Mouse (Mus musculus) spleen, embryonic (tissue): ENCODE data around the gene Vil1.
"Not testable (repeated sequence)": the region's sequence is repeated elsewhere in the genome, so short reads cannot be mapped to it uniquely, and the experiment has no call there.

ENCODE experiments used
- CTCF ChIA-PET: fragments of 350-600 bp; sonication (Branson Sonifier 250); formaldehyde crosslinking; loops from one replicate; lab custom pipeline; 2022; lab: Charles Lee

Gene Vil1

DNA sequence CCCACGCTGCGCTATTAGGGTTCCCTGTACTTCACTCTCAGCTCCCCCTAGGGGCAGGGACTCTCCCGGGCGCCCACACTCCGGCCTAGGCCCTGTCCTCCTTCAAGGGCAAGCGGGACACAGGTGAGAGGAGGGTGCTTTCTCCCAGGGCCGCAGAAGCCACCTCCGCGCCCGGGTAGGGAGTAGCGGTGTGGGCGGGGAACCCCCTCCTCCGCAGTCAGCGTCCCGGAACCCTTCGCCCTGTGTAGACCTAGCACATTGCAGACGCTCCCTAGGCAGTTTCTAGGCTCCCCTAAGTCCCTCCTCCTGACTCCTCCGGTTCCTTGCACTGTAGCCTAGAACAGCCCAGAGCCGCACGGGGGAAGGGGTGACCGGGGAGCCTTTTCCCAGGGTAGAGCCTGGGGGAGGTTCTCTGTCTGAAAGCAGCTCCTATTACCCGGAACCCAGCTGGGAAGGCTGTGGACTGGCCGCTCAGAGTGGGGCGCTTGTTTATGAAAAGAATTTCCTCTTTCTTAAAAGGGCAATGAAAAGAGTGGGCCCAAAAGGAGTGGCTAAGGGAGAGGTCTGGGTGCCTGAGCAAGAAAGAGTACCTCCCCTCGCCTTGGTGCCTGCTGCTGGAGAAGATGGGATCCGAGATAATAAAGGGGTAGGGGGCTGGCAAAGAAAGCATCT is 22.3 kb upstream of the Vil1 start:
- CTCF ChIA-PET = interaction anchor here (0.5 to 1.5 kb wide), 2 partner anchors 11 to 68 kb away, joined by 6 to 9 read pairs; no protein-coding TSS in a partner anchor

DNA sequence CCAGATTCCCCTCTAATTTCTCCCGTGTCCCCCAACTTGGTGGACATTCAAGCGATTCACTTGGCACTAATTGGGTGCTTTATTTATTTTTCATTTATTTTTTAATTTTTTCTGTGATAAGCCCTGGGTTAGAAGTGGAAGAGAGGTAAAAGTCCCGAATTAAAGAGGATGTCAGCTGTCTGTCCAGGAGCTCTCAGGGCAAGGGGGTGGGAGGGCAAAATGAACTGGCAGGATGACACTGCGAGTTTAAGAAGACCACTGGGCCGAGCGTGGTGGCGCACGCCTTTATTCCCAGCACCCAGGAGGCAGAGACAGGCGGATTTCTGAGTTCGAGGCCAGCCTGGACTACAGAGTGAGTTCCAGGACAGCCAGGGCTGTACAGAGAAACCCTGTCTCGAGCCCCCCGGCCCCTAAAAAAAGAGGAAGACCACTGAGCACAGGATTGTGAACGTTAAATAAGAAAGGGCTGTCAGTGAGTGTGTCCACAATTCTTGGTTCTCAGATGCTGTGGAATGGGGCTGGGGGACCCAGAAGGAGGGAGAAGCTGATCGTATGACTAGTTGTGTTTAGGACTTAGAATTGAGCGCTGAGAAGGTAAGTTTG is 21.7 kb upstream of the Vil1 start:
- CTCF ChIA-PET = interaction anchor here (0.5 to 1.5 kb wide), 3 partner anchors 10 to 69 kb away, joined by 3 to 9 read pairs (median 6); no protein-coding TSS in a partner anchor

DNA sequence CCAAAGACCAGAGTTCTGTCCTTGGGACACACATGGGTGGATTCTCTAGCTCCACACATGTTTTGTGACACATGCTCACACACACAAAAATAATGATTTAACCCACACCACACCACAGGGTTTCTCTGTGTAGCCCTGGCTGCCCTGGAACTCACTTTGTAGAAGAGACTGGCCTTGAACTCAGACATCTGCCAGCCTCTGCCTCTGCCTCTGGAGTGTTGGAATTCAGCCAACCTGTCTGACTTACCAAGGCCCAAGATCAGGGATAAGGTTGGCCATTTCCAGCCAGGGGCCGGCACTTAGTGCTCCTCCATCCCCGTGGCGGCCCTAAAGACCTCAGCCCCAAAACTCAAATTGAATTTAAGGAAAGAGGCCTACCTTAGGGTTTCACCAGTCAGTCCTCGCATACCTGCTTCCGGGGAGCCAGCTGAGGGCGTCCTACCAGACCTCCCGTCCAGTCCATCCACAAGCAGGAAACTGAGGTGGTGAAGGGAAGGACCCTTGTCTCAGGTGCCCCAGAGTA is 20.7 kb upstream of the Vil1 start:
- CTCF ChIA-PET = interaction anchor here (0.6 to 1.5 kb wide), 2 partner anchors 9 to 56 kb away, joined by 3 to 9 read pairs; no protein-coding TSS in a partner anchor

DNA sequence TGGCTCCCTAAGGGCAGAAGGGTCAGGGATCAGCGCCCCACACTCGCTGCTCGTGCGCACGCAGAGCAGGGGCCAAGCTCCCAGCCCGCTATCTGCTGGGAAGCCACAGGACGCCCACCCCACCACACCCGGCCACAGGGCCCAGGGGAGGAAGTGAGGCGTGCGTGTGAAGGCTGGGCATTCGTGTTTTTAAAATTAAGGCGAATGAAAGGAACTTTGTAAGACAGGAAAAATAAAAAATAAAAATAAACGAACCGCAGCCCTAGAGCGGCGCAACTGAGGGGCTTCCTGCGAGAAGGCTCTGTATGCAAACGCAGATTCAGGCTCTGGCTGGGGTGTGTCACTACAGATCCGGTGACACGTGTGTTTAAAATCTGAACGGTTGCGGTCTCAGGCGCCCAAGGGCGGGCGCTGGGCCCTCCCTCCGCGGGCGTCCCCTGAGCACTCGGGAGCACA is 19.3 kb upstream of the Vil1 start:
- CTCF ChIA-PET = no interaction called here

DNA sequence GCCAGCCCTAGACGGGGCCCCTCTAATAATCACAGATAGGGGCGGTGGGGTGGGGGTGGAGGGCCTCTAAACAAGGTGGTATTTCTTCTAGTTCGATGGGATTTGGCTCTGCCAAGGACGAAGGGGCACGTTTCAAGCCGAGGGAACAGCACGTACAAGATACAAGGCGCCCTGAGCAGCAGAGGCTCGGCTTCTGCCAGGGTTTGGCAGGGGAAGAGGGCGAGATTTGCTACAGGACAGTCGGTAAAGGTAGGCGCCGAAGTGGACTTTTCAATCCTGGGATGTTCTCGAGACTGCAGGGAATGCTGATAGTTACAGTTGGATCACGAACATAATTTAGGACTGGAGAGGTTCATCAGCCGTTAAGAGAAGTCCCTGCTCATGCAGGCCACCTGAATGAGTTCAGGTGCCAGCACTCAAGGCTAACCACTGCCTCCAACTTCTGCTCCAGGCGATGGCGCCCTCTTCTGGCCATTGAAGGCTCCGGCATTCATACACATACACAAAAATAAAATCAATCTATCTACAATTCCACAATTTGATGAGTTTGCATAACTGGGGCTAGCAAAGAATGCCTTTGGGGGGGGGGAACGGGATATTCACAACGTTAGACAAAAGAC is 18.8 kb upstream of the Vil1 start:
- CTCF ChIA-PET = no interaction called here

DNA sequence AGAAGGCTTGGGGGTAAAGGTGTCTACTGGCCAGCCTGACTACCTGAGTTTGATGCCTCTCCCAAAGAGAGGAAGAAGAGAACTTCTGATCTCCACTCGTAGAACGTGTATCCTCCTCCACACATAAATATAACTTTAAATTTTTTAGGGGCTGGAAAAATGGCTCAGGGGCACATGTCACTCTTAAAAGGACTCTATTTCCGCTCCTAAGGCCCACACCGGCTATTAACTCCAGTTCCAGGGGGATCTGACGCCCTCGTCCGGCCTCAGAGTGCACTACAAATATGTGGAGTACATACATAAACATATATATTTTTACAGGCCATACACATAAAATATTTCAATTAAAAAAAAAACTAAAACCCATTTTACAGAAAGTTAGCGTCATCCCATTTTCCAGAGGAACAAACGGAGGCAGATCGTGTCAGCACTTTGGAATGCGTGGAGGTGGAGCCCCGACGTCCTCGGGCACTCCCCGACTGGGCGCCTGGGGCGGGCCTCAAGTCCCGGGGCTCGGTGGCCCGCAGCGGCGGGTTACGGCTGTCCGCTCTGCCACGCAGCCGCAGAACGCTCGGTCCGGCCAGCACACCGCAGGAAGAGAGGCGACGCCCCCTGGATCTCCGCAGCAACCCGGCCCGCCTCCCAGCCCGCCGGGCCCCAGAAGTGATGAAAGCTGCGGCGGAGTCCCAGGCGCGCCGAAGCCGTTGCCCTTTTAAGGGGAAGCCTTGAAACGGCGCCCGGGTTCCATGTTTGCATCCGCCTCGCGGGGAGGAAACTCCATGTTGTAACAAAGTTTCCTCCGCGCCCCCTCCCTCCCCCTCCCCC is 18.0 kb upstream of the Vil1 start, which contains the start of gene Ctdsp1:
Ctdsp1 (plus strand) TSS at position 586 of the 825 bp plus-strand sequence.
- CTCF ChIA-PET = interaction anchor here (0.6 kb wide), 2 partner anchors 155 to 304 kb away, joined by 3 read pairs; no protein-coding TSS in a partner anchor

DNA sequence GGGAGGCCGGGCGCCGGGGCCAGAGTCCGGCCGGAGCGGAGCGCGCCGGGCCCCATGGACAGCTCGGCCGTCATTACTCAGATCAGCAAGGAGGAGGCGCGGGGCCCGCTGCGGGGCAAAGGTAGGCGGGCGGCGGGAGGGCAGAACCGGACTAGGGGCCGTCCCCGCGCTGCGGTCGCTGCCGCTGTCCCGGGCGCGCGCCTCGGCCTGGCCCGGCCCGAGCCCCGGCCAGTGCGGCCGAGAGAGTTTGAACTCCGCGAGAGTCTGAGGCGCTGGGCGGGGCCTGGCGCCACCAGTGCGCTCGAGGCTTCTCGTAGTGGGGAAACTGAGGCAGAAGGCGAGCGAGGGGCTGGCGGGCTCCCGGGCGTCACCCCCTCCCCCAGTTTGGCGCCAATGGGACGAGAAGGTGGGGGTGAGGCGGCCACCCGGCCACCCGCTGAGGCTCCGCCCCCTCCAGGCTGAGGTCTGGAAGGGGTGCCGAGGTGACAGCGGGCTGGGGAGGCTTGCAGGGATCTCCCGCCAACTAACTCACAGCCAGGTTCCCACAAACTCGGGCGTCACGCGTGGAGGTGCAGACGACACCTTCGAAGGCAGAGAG is 17.2 kb upstream of the Vil1 start:
- CTCF ChIA-PET = interaction anchor here (0.6 kb wide), 2 partner anchors 155 to 305 kb away, joined by 3 read pairs; no protein-coding TSS in a partner anchor

DNA sequence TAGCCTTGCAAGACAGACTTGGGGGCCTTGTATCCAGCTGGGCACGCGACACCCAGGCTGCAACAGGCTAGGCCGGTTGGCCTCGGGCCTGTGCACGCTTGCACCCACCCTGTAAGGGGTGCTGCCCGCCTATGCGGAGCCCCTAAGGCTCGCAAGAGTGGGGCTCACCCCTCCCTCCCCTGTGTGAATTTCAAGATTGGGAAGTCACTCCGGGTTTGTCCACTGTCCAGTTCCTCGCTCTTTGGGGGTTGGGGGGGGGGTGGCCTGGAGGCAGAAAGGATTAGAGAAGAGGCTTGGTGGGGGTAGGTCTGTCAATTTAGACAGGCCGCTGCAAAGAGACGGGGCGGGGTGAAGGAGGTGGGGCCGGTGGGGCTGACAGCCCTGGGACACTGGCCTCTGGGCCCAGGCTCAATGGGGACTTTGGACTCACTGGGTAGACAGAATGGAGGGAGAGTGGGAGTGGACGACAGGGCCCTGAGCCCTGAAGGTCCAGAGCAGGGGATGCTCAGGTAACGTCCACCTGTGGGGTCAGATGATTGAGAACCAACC is 16.7 kb upstream of the Vil1 start:
- CTCF ChIA-PET = no interaction called here

DNA sequence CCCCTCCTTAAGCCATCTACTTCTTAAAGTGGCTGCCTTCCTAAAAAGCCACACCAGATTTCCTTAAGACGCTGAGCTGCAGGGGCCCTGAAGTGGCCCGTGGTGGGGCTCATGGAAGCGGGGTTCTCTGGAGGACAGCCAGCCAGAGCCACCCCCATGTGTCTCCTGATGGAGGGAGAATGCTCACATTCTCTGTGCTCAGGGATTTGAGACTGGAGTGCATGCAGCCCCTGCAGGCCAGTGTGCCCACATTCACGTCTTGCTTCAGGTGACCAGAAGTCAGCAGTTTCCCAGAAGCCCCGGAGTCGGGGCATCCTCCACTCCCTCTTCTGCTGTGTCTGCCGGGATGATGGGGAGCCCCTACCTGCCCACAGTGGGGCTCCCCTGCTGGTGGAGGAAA is 16.2 kb upstream of the Vil1 start:
- CTCF ChIA-PET = interaction anchor here (0.5 kb wide), 1 partner anchor 401 kb away, joined by 3 read pairs; no protein-coding TSS in a partner anchor

DNA sequence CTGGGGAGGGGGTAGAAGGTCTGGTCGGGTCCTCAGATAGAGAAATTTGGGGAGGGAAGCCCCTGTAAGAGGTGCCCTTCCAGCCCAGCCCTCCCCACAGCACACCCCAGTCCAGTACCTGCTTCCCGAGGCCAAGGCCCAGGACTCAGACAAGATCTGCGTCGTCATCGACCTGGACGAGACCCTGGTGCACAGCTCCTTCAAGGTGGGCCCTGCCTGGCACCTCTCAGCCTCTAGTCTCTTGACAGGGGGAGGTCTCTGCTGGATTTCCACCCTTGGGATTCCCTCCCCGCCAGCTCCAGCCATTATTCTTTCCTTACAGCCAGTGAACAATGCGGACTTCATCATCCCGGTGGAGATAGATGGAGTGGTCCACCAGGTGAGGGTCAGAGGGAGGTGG is 15.5 kb upstream of the Vil1 start:
- CTCF ChIA-PET = interaction anchor here (0.5 to 0.7 kb wide), 3 partner anchors 65 to 766 kb away, joined by 3 to 18 read pairs (median 12); no protein-coding TSS in a partner anchor

DNA sequence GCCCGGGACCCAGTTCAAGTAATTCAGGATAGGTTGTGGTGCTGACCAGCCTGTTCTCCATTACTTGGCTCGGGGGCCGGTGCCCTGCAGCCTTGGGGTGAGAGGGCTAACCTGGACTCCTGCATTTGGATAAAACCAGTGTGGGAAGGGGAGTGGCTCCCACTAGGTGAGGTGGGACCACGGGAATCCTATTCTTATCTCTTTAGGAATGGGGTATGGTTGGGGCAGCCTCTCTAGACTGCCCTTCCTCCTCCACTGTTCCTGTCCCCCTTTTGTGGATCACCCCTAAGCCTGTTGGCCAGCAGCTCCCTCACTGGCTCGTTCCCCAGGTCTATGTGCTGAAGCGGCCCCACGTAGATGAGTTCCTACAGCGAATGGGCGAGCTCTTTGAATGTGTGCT is 14.9 kb upstream of the Vil1 start:
- CTCF ChIA-PET = no interaction called here

DNA sequence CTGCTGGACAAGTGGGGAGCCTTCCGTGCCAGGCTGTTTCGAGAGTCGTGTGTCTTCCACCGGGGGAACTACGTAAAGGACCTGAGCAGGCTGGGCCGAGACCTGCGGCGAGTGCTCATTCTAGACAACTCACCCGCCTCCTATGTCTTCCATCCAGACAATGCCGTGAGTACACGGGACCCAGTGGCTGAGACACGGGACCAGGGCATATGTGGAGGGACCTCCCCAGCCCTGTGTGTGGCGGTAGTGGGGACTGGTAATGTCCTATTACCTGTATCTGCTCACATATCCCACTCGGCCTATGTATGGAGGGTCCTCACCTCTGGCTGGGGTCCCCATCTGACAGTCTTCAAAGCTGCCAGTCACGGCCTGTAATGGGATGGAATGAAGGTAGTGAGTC is 14.3 kb upstream of the Vil1 start:
- CTCF ChIA-PET = no interaction called here

DNA sequence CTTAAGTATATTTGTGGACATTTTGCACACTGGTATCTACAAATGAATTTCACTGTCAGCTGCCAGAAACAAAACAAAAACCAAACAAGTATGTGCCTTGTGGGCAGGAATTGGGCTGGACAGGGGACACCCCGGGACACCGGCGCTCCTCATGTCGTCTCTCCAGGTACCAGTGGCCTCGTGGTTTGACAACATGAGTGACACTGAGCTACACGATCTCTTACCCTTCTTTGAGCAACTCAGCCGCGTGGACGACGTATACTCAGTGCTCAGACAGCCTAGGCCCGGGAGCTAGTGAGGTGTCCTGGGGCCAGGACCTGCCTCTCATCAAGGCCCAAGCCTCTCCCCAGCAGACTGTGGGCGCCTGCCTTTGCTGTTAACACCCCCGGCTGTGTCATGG is 13.9 kb upstream of the Vil1 start:
- CTCF ChIA-PET = no interaction called here

DNA sequence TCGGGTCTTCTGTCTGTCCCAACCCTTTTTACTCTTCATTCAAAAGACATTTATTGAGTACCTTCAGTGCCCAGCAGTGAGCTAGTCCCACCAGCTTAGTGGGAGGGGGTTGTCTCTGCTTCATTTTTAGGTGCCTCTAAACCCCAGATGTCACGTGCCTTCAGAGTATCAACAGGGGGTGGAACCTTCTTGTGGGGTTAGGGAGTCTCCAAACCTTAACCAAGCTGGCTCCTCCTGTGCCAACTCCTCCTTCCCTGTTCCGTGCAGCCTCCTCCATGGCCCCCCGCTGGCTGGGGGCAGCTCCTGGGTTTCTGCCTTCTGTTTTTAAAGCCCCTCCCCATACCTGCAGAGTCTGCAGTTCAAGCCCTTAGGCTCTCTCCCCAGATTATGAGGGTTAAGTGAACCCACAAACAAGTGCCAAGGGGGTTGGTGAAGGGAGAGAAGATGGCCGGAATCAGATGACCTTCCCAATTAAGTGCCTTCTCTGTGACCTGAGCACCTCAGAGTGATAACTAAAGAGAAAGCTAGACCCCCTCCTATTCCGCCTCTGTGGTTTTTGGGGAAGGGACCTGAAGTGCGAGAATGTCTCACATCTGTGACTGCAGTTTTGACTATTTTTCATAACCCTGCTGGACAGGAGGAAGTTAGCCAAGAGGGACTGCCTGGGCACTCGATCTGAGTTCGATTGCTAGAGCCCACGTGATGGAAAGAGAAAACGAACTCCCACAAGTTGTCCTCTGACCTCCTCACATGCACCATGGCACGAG is 12.5 kb upstream of the Vil1 start:
- CTCF ChIA-PET = not testable (repeated sequence)

DNA sequence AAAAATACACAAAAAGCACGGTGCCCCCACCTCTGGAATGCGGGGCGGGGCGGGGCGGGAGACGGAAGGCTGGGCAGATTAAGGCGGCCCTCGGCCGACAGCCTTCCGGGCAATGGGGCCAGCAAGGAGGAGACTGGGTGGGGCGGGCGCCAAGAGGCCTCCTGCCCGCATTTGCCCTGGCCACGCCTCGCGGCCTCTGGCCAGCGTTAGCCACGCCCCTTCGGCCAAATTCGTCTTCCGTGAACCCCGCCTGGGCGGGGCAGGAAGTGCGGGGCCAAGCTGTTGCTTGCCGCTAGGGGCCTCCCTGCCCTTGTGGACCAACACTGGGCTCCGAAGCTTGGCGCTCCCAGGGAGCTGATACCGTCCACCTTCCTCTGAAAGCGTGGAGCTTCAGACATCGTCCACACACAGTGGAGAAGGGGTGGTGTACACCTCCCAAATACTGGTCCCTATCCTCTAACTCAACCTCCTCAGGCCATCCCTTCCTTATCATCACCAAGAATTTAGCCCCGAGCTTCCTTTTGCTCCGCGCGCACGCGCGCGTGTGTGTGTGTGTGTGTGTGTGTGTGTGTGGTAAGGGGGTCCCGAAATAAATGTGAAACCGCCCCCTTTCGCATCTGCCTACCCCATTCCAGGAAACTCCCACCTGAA is 11.8 kb upstream of the Vil1 start:
- CTCF ChIA-PET = interaction anchor here (1.2 kb wide), 1 partner anchor 10 kb away, joined by 9 read pairs; no protein-coding TSS in a partner anchor

DNA sequence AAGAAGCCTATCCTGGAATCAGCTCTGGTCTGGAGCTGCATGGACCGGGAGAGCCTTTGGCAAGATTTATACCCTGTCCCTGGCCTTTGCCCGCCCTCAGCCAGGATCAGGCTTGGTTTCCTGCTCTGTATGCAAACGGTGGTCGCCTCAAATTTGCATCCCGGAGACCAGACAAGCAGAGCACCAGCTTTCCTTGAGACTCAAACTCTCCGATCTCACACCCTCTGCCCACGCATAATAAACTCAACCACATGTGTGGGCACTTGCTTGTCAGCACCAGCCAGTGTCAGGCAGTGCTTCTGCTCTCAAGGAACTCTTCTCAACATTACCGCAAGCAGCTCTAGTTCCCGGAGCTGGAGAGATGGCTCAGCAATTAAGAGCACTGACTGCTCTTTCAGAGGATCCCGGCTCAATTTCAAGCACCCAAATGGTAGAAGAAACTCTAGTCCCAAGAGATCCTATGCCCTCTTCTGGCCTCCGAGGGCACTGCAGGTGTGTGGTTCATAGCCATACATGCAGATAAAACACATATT is 11.2 kb upstream of the Vil1 start:
- CTCF ChIA-PET = interaction anchor here (1.2 kb wide), 1 partner anchor 10 kb away, joined by 9 read pairs; no protein-coding TSS in a partner anchor

DNA sequence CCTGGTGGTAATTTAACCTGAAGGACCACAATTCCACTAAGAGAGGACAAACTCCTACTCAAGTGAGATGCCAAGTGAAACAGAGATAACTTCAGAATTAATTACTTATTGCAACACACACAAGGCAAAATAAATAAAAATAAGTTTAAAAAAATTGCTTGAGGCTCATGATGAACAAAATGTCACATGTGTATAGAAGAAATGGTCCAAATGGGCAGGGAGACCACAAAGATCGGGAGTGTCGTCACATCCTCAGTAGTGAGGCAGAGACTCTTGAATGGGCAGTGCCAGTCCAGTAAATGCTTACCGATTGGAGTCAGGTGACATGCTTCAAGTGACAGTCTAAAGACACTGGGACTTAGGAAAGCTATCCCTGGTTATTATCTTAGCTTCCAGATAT is 8.6 kb upstream of the Vil1 start:
- CTCF ChIA-PET = no interaction called here

DNA sequence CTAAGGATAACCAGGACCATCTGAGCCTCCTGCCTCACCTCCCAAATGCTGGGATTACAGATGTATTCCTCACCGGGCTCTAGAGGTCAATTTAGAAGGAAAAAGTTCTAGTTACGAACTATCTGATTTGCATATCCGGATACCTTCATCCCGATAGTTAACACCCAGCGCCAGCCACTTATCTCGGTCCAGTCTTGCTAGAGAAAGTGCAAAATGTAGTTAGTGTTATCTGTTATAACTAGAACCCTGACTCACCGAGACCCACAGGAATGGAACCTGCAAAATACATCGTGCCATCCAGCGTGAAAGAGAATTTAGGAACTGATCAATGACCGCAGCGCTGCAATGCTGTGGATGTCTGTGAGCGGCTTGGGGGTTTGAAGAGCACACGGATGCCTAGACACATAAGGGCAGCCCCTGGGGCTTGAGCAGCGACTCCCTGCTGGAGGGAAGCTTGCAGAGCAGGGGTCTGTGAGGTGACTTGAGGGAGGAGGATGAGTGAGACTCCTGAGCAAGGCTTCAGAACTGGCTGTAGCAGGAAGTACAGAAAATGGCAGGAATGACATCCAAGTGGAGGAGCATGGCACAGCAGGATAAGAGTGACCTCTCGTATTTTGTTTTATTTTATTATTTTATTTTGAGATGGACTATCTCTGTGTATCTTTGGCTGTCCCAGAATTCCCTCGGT is 8.0 kb upstream of the Vil1 start:
- CTCF ChIA-PET = interaction anchor here (0.7 kb wide), 1 partner anchor 24 kb away, joined by 3 read pairs; no protein-coding TSS in a partner anchor
